Mouse (Mus musculus) intestine, postnatal 0 days (tissue): ENCODE measurements at regions not wholly inside any gene's neighbourhood (a gene's known extent, or its start where the extent isn't known, plus 50 kb on each side); places are given as distances from the start of the nearest gene placed in this dataset.

ENCODE experiments used
- ATAC-seq: fragments of 200-750 bp; cut with Nextera tagmentation; 2 replicates; pipeline ENCODE4 v1.8.0; 2017; ENCODE audit warnings: mild to moderate bottlenecking, moderate TSS enrichment, moderate library complexity
- H3K27ac ChIP-seq: fragments of 300-500 bp; sonication (generic); 2 replicates; pipeline ENCODE4 v1.5.1; 2014; ENCODE audit warnings: mild to moderate bottlenecking, low read depth, low read length, moderate library complexity
- H3K27me3 ChIP-seq: fragments of 300-500 bp; sonication (generic); replicated peaks from 2 replicates; pipeline ENCODE4 v1.6.1; 2014; ENCODE audit warnings: low read length, mixed read lengths; ENCODE audit not compliant: control insufficient read depth, insufficient read depth
- H3K36me3 ChIP-seq: fragments of 300-500 bp; sonication (generic); 2 replicates; pipeline ENCODE4 v1.6.1; 2014; ENCODE audit warnings: mild to moderate bottlenecking, moderate library complexity; ENCODE audit not compliant: control insufficient read depth, insufficient read depth
- H3K4me1 ChIP-seq: fragments of 300-500 bp; sonication (generic); replicated peaks from 2 replicates; pipeline ENCODE4 v1.6.1; 2014; ENCODE audit warnings: antibody characterized with exemption, low read length, mixed read lengths; ENCODE audit not compliant: control insufficient read depth, insufficient read depth
- H3K4me2 ChIP-seq: fragments of 300-500 bp; sonication (generic); replicated peaks from 2 replicates; pipeline ENCODE4 v1.6.1; 2014; ENCODE audit warnings: low read depth, mild to moderate bottlenecking, moderate library complexity
- H3K4me3 ChIP-seq: fragments of 300-500 bp; sonication (generic); 2 replicates; pipeline ENCODE4 v1.5.1; 2014; ENCODE audit warnings: low read depth, low read length
- H3K9ac ChIP-seq: fragments of 300-500 bp; sonication (generic); 2 replicates; pipeline ENCODE4 v1.6.1; 2014; ENCODE audit warnings: mild to moderate bottlenecking, low read depth, low read length
- H3K9me3 ChIP-seq: fragments of 300-500 bp; sonication (generic); 2 replicates; pipeline ENCODE4 v1.6.1; 2016; ENCODE audit warnings: mixed run types; ENCODE audit not compliant: control insufficient read depth
- CTCF ChIP-seq: sonication (generic); IDR thresholded peaks from 2 replicates; pipeline ENCODE4 v1.5.1; 2016; ENCODE audit warnings: low read depth, mild to moderate bottlenecking, control low read depth, antibody characterized with exemption, moderate library complexity
- WGBS: fragments of 180-500 bp; shearing (Covaris S2); extraction: QIAGEN DNeasy Blood & Tissue Kit; methylation state at CpG from one replicate; pipeline ENCODE4 v1.1.7; 2014; 5-methylcytosine and 5-hydroxymethylcytosine counted together

- WGBS: 83% methylated on average over 1 of the region's 1 CpGs
- Histone ChIP-seq H3K4me1 (no peaks in the 10 kb centered on the region), H3K9me3 (no peaks in the 10 kb centered on the region), H3K4me2 (no peak overlapping the region), H3K27me3 (no peaks in the 10 kb centered on the region), H3K9ac (no peak overlapping the region), H3K4me3 (no peak overlapping the region), H3K36me3 (no peaks in the 10 kb centered on the region), H3K27ac (no peak overlapping the region)
- TF ChIP-seq CTCF: no peak
- no peak for ATAC-seq
Observed at GRCm38 (mm10) chr5:17111556-17111955, 261.4 kb upstream of the Speer4f2 start.

- H3K27ac ChIP-seq: no peak overlapping the region
- H3K9me3 ChIP-seq: no peaks in the 10 kb centered on the region
- H3K4me1 ChIP-seq: no peaks in the 10 kb centered on the region
- TF ChIP-seq CTCF: peak; percentile 73
- no peak overlapping the region for H3K4me3 ChIP-seq
- no peak for ATAC-seq
- 43% methylated on average over 2 of the region's 2 CpGs for WGBS
- H3K36me3 ChIP-seq: no peaks in the 10 kb centered on the region
- H3K27me3 ChIP-seq: no peaks in the 10 kb centered on the region
- H3K4me2 ChIP-seq: no peak overlapping the region
- H3K9ac ChIP-seq: no peak overlapping the region
Observed at GRCm38 (mm10) chr5:17112026-17112425, 261.0 kb upstream of the Speer4f2 start.

GRCm38 (mm10) chr5:17115035-17115434 lies 257.9 kb upstream of the Speer4f2 start:
- no peak overlapping the region for H3K4me2 ChIP-seq
- H3K27me3 ChIP-seq: no peaks in the 10 kb centered on the region
- 75% methylated on average over 3 of the region's 3 CpGs for WGBS
- H3K4me3 ChIP-seq: no peak overlapping the region
- no peak for ATAC-seq
- no peak for TF ChIP-seq CTCF
- H3K27ac ChIP-seq: no peak overlapping the region
- no peaks in the 10 kb centered on the region for H3K4me1 ChIP-seq
- no peaks in the 10 kb centered on the region for H3K36me3 ChIP-seq
- no peak overlapping the region for H3K9ac ChIP-seq
- H3K9me3 ChIP-seq: no peaks in the 10 kb centered on the region

GRCm38 (mm10) chr5:17116072-17116471 lies 256.9 kb upstream of the Speer4f2 start:
- WGBS: 37% methylated on average over 3 of the region's 3 CpGs
- no peak for ATAC-seq
- no peak overlapping the region for H3K4me2 ChIP-seq
- H3K4me3 ChIP-seq: no peak overlapping the region
- H3K9ac ChIP-seq: no peak overlapping the region
- no peak overlapping the region for H3K27ac ChIP-seq
- TF ChIP-seq CTCF: no peak
- no peaks in the 10 kb centered on the region for H3K4me1 ChIP-seq
- no peaks in the 10 kb centered on the region for H3K9me3 ChIP-seq
- no peaks in the 10 kb centered on the region for H3K27me3 ChIP-seq
- no peaks in the 10 kb centered on the region for H3K36me3 ChIP-seq

GRCm38 (mm10) chr5:17125240-17125639 lies 247.7 kb upstream of the Speer4f2 start:
- Histone ChIP-seq H3K27me3 (no peaks in the 10 kb centered on the region), H3K36me3 (no peaks in the 10 kb centered on the region), H3K4me2 (no peak overlapping the region), H3K4me1 (no peaks in the 10 kb centered on the region), H3K4me3 (no peak overlapping the region), H3K27ac (no peak overlapping the region), H3K9ac (no peak overlapping the region), H3K9me3 (no peaks in the 10 kb centered on the region)
- TF ChIP-seq CTCF: no peak
- peak; percentile 81 for ATAC-seq
- WGBS: 38% methylated on average over 2 of the region's 2 CpGs

- no peak overlapping the region for H3K27ac ChIP-seq
- no peaks in the 10 kb centered on the region for H3K9me3 ChIP-seq
- no peak for ATAC-seq
- H3K36me3 ChIP-seq: no peaks in the 10 kb centered on the region
- no peak for TF ChIP-seq CTCF
- no peak overlapping the region for H3K4me2 ChIP-seq
- H3K4me3 ChIP-seq: no peak overlapping the region
- no peak overlapping the region for H3K9ac ChIP-seq
- no peaks in the 10 kb centered on the region for H3K27me3 ChIP-seq
- H3K4me1 ChIP-seq: no peaks in the 10 kb centered on the region
- WGBS: 75% methylated on average over 4 of the region's 4 CpGs
Observed at GRCm38 (mm10) chr5:17127501-17127900, 245.5 kb upstream of the Speer4f2 start.

- H3K36me3 ChIP-seq: no peaks in the 10 kb centered on the region
- no peaks in the 10 kb centered on the region for H3K4me1 ChIP-seq
- H3K27me3 ChIP-seq: no peaks in the 10 kb centered on the region
- H3K4me2 ChIP-seq: no peak overlapping the region
- H3K9ac ChIP-seq: no peak overlapping the region
- H3K9me3 ChIP-seq: no peaks in the 10 kb centered on the region
- no peak overlapping the region for H3K4me3 ChIP-seq
- WGBS: 27% methylated on average over 5 of the region's 5 CpGs
- no peak for TF ChIP-seq CTCF
- no peak overlapping the region for H3K27ac ChIP-seq
- no peak for ATAC-seq
Observed at GRCm38 (mm10) chr5:17135489-17135888, 237.5 kb upstream of the Speer4f2 start.
